Mouse (Mus musculus) brain, embryonic 18.5 days (tissue): ENCODE measurements around the gene Hmox2.
"Not testable (repeated sequence)": the region's sequence is repeated elsewhere in the genome, so short reads cannot be mapped to it uniquely, and the experiment has no call there.

Experiments used
- DNase-seq: peaks from one replicate; pipeline ENCODE4 v3.0.0-alpha.2; 2012; ENCODE audit warnings: low read depth, low spot score

Hmox2 gene

GRCm38 (mm10) chr16:4725780-4726527, at the start of gene Hmox2:
Hmox2 (plus strand) TSS chr16:4726361.
- peak; percentile 72 for DNase-seq

- DNase-seq: no peak
Measured at GRCm38 (mm10) chr16:4676836-4677235, 49.3 kb upstream of the Hmox2 start.

GRCm38 (mm10) chr16:4678080-4678479, 48.1 kb upstream of the Hmox2 start:
- DNase-seq: no peak

GRCm38 (mm10) chr16:4679121-4680018, 46.8 kb upstream of the Hmox2 start, which contains the start of gene Coro7:
Coro7 (minus strand) TSS chr16:4679777.
- DNase-seq: peak; percentile 59

- not testable (repeated sequence) for DNase-seq
Measured at GRCm38 (mm10) chr16:4680922-4681455, 45.2 kb upstream of the Hmox2 start.

- DNase-seq: no peak
Measured at GRCm38 (mm10) chr16:4682628-4683179, 43.5 kb upstream of the Hmox2 start.

GRCm38 (mm10) chr16:4683193-4683580, 43.0 kb upstream of the Hmox2 start:
- DNase-seq: no peak

GRCm38 (mm10) chr16:4683581-4684456, 42.3 kb upstream of the Hmox2 start:
- DNase-seq: peak; percentile 87

- DNase-seq: no peak
Measured at GRCm38 (mm10) chr16:4684457-4684791, 41.7 kb upstream of the Hmox2 start.

- not testable (repeated sequence) for DNase-seq
Measured at GRCm38 (mm10) chr16:4689371-4689770, 36.8 kb upstream of the Hmox2 start.

- no peak for DNase-seq
Measured at GRCm38 (mm10) chr16:4701211-4701610, 24.9 kb upstream of the Hmox2 start.

- no peak for DNase-seq
Measured at GRCm38 (mm10) chr16:4702646-4703045, 23.5 kb upstream of the Hmox2 start.

- no peak for DNase-seq
Measured at GRCm38 (mm10) chr16:4705541-4705940, 20.6 kb upstream of the Hmox2 start.

GRCm38 (mm10) chr16:4711173-4711572, 15.0 kb upstream of the Hmox2 start:
- no peak for DNase-seq

- no peak for DNase-seq
Measured at GRCm38 (mm10) chr16:4713861-4714710, 12.1 kb upstream of the Hmox2 start.

- DNase-seq: no peak
Measured at GRCm38 (mm10) chr16:4717866-4718265, 8.3 kb upstream of the Hmox2 start.

GRCm38 (mm10) chr16:4718753-4719518, 7.2 kb upstream of the Hmox2 start, which contains the start of gene Nmral1:
Nmral1 (minus strand) TSS chr16:4719356.
- DNase-seq: peak; percentile 43

- DNase-seq: no peak
Measured at GRCm38 (mm10) chr16:4722128-4722914, 3.8 kb upstream of the Hmox2 start.

- no peak for DNase-seq
Measured at GRCm38 (mm10) chr16:4722915-4723209, 3.3 kb upstream of the Hmox2 start.
